Mouse (Mus musculus): ENCODE results near the gene Zfyve28. TPM values are rescaled to one million over a fixed set of nuclear protein-coding genes. Genes with fewer than 3 reads are reported as not detected.
A peak's percentile ranks its signal among the peaks of the same experiment; 100 is the strongest.

Zfyve28 gene
- polyA plus RNA-seq, 1 experiment from 2014 or later, result 0.29 TPM

GRCm38 (mm10) chr5:34250090-34250489, 38.2 kb downstream of the Zfyve28 start:
- Histone ChIP-seq H3K4me3 (ENCODE audit: low read depth, low read length) (no peak overlapping the region), H3K27me3 (ENCODE audit: control insufficient read depth, insufficient read depth, low read length) (no peaks in the 10 kb centered on the region), H3K27ac (ENCODE audit: low read depth, low read length) (no peak overlapping the region), H3K4me1 (ENCODE audit: control insufficient read depth, insufficient read depth, low read length) (peaks cover 13% of the 10 kb centered on the region), H3K4me2 (no peak overlapping the region), H3K9ac (ENCODE audit: low read depth, low read length) (no peak overlapping the region), H3K9me3 (replicated peaks; ENCODE audit: control insufficient read depth, low read length) (no peaks in the 10 kb centered on the region), H3K36me3 (ENCODE audit: control insufficient read depth, insufficient read depth, low read length) (no peaks in the 10 kb centered on the region)
- 59% methylated on average over 3 of the region's 3 CpGs for WGBS (ENCODE audit: insufficient replicate concordance)
- no peak for ATAC-seq (replicated peaks; ENCODE audit: insufficient number of reproducible peaks, low FRiP score, low TSS enrichment)

DNA sequence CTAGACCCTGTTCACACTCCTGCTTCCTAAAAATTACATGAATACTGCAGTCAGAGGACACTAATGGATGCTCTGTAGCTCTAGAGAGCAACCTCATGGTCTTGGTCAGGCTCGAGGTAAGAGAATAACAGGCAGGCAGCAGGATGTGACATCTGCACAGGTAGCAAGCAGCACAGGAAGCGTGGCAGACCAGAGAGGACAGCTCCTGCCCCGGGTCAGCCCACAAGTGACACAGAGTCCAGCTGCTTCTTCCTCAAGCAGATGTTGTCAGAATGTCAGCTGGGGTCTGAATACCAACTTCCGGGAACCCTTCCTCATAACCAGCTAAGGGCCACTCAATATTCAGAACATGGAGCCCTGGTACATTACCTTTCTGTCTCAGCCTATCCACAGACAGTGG, 39.1 kb downstream of the Zfyve28 start:
- ATAC-seq (replicated peaks; ENCODE audit: insufficient number of reproducible peaks, low FRiP score, low TSS enrichment), result no peak
- no peaks in the 10 kb centered on the region for H3K9me3 ChIP-seq (replicated peaks; ENCODE audit: control insufficient read depth, low read length)
- H3K4me1 ChIP-seq (ENCODE audit: control insufficient read depth, insufficient read depth, low read length), result peaks cover 13% of the 10 kb centered on the region
- no peak overlapping the region for H3K27ac ChIP-seq (ENCODE audit: low read depth, low read length)
- H3K9ac ChIP-seq (ENCODE audit: low read depth, low read length), result no peak overlapping the region
- no peaks in the 10 kb centered on the region for H3K36me3 ChIP-seq (ENCODE audit: control insufficient read depth, insufficient read depth, low read length)
- no peak overlapping the region for H3K4me2 ChIP-seq
- WGBS (ENCODE audit: insufficient replicate concordance), result 74% methylated on average over 4 of the region's 4 CpGs
- H3K4me3 ChIP-seq (ENCODE audit: low read depth, low read length), result no peak overlapping the region
- H3K27me3 ChIP-seq (ENCODE audit: control insufficient read depth, insufficient read depth, low read length), result no peaks in the 10 kb centered on the region

DNA sequence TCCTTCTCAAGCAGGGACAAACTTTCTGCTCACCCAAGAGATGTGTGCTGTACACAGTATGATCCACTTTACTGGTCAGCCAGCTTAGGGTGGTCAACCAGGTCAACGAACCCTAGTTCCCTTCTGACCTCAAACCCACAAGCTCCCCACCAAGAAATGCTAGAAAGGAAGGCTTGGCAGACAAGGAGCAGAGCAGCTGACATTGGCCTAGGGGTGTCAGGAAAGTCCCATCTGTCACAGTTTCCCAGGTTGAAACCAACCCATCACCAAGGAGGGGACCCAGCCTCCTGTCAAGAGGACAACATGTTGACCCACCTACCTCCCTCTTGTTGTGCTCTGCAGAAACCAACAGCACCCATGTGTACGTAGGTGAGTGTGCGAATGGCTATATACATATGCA, 41.8 kb downstream of the Zfyve28 start:
- Histone ChIP-seq H3K36me3 (ENCODE audit: control insufficient read depth, insufficient read depth, low read length) (no peaks in the 10 kb centered on the region), H3K9ac (ENCODE audit: low read depth, low read length) (no peak overlapping the region), H3K4me2 (no peak overlapping the region), H3K9me3 (replicated peaks; ENCODE audit: control insufficient read depth, low read length) (no peaks in the 10 kb centered on the region), H3K27me3 (ENCODE audit: control insufficient read depth, insufficient read depth, low read length) (no peaks in the 10 kb centered on the region), H3K4me3 (ENCODE audit: low read depth, low read length) (no peak overlapping the region), H3K27ac (ENCODE audit: low read depth, low read length) (no peak overlapping the region), H3K4me1 (ENCODE audit: control insufficient read depth, insufficient read depth, low read length) (peaks cover 14% of the 10 kb centered on the region)
- 90% methylated on average over 3 of the region's 3 CpGs for WGBS (ENCODE audit: insufficient replicate concordance)
- ATAC-seq (replicated peaks; ENCODE audit: insufficient number of reproducible peaks, low FRiP score, low TSS enrichment), result no peak

- no peaks in the 10 kb centered on the region for H3K36me3 ChIP-seq (ENCODE audit: control insufficient read depth, insufficient read depth, low read length)
- H3K4me2 ChIP-seq, result peak overlapping the region; percentile 48
- no peaks in the 10 kb centered on the region for H3K27me3 ChIP-seq (ENCODE audit: control insufficient read depth, insufficient read depth, low read length)
- no peak for ATAC-seq (replicated peaks; ENCODE audit: insufficient number of reproducible peaks, low FRiP score, low TSS enrichment)
- 82% methylated on average over 5 of the region's 5 CpGs for WGBS (ENCODE audit: insufficient replicate concordance)
- H3K4me3 ChIP-seq (ENCODE audit: low read depth, low read length), result no peak overlapping the region
- H3K9ac ChIP-seq (ENCODE audit: low read depth, low read length), result peak overlapping the region; percentile 7; the same call in 1 of the 2 replicates
- peaks cover 14% of the 10 kb centered on the region for H3K4me1 ChIP-seq (ENCODE audit: control insufficient read depth, insufficient read depth, low read length)
- no peaks in the 10 kb centered on the region for H3K9me3 ChIP-seq (replicated peaks; ENCODE audit: control insufficient read depth, low read length)
- no peak overlapping the region for H3K27ac ChIP-seq (ENCODE audit: low read depth, low read length)
Observed at GRCm38 (mm10) chr5:34243062-34243461, 45.2 kb downstream of the Zfyve28 start.

DNA sequence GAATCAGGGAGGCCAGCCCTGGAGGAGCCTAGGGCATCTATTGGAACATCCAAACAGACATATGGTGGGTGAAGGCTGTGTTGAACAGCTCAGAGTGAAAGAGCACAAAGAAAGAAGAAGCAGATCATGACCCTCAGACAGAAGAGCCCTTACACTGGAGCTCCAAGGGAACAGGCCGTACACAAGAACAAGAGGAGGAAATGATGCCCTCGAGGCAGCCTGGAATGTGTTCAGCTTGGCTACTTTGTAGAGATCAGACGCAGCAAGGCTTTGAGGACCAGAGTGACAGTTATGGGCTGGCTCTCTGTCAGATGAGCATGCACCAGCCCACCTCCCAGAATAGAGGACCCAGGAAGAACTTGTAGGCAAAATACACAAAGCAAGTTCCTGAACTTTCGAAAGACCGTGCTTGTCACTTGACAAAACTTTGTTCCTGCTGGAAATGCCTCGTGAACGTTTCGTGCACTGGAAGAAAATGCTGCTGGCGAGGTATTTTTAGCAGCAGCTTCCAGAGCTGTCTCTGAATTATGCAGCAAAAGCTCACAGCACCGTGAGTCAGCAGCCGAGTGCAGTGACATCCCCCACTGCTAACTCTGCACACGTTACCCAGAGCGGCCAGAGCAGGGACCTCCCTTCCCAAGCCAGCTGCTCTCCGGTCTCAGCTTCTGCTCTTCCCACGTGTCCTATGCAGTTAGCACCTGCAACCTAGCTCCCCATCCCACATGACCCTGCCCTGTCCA, 45.9 kb downstream of the Zfyve28 start:
- Histone ChIP-seq H3K27ac (ENCODE audit: low read depth, low read length) (0 out of 2 replicates have a peak overlapping the region, but pooled peaks have one; percentile 46), H3K4me1 (ENCODE audit: control insufficient read depth, insufficient read depth, low read length) (peaks cover 14% of the 10 kb centered on the region), H3K4me3 (ENCODE audit: low read depth, low read length) (no peak overlapping the region), H3K27me3 (ENCODE audit: control insufficient read depth, insufficient read depth, low read length) (no peaks in the 10 kb centered on the region), H3K4me2 (peak overlapping the region; percentile 48), H3K9me3 (replicated peaks; ENCODE audit: control insufficient read depth, low read length) (no peaks in the 10 kb centered on the region), H3K9ac (ENCODE audit: low read depth, low read length) (peak overlapping the region; percentile 7; the same call in 1 of the 2 replicates), H3K36me3 (ENCODE audit: control insufficient read depth, insufficient read depth, low read length) (no peaks in the 10 kb centered on the region)
- ATAC-seq (replicated peaks; ENCODE audit: insufficient number of reproducible peaks, low FRiP score, low TSS enrichment), result peak; percentile 69; the same call in 1 of the 2 replicates
- WGBS (ENCODE audit: insufficient replicate concordance), result 11% methylated on average over 15 of the region's 15 CpGs

DNA sequence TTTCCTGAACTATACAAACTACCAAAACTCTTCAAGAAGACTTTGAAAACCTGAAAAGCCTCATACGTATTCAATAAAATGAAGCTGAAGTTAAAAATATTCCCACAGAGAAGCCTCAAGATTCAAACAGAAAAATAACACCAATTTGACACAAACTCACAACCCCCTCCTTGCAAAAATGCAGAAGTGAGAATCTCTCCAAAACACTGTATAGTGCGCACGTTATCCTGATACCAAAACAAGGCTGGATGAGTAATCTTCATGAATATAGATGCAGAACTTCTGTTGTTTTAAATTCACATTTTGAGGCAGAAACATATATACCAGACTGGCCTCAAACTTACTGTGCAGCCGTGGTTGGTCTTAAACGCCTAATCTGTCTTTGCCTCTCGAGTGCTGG, 49.8 kb downstream of the Zfyve28 start:
- no peak for ATAC-seq (replicated peaks; ENCODE audit: insufficient number of reproducible peaks, low FRiP score, low TSS enrichment)
- 83% methylated on average over 6 of the region's 6 CpGs for WGBS (ENCODE audit: insufficient replicate concordance)
- H3K4me2 ChIP-seq, result no peak overlapping the region
- peaks cover 5% of the 10 kb centered on the region; the same call in 1 of the 2 replicates for H3K27me3 ChIP-seq (ENCODE audit: control insufficient read depth, insufficient read depth, low read length)
- H3K27ac ChIP-seq (ENCODE audit: low read depth, low read length), result no peak overlapping the region
- no peaks in the 10 kb centered on the region for H3K9me3 ChIP-seq (replicated peaks; ENCODE audit: control insufficient read depth, low read length)
- H3K9ac ChIP-seq (ENCODE audit: low read depth, low read length), result no peak overlapping the region
- H3K4me1 ChIP-seq (ENCODE audit: control insufficient read depth, insufficient read depth, low read length), result peaks cover 14% of the 10 kb centered on the region
- no peaks in the 10 kb centered on the region for H3K36me3 ChIP-seq (ENCODE audit: control insufficient read depth, insufficient read depth, low read length)
- no peak overlapping the region for H3K4me3 ChIP-seq (ENCODE audit: low read depth, low read length)

GRCm38 (mm10) chr5:34235898-34236420, 52.3 kb downstream of the Zfyve28 start:
- Histone ChIP-seq H3K27me3 (ENCODE audit: control insufficient read depth, insufficient read depth, low read length) (peaks cover 5% of the 10 kb centered on the region; the same call in 1 of the 2 replicates), H3K9me3 (replicated peaks; ENCODE audit: control insufficient read depth, low read length) (no peaks in the 10 kb centered on the region), H3K4me1 (ENCODE audit: control insufficient read depth, insufficient read depth, low read length) (peaks cover 2% of the 10 kb centered on the region; the same call in 1 of the 2 replicates), H3K27ac (ENCODE audit: low read depth, low read length) (no peak overlapping the region), H3K4me2 (no peak overlapping the region), H3K36me3 (ENCODE audit: control insufficient read depth, insufficient read depth, low read length) (no peaks in the 10 kb centered on the region), H3K4me3 (ENCODE audit: low read depth, low read length) (no peak overlapping the region), H3K9ac (ENCODE audit: low read depth, low read length) (no peak overlapping the region)
- no peak for ATAC-seq (replicated peaks; ENCODE audit: insufficient number of reproducible peaks, low FRiP score, low TSS enrichment)
- WGBS (ENCODE audit: insufficient replicate concordance), result 47% methylated on average over 10 of the region's 10 CpGs

DNA sequence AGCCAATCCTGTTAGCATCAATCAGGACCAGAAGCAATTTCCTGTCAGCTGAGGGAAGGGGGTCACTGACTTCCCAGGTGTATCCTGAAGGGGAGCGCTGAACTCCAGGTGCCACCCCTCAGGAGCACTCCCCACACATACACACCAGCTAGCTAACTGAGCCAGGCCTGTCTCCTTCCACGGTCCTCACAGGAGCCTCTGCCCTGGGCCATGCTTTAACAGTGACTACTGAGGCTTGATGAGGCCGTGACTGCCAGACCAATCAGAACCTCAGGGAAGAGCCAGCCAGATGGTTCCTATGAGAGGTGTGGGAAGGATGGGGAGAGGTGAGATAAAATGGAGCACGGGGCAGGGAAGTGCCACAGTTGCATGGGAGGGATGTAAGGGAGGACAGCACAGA, 53.2 kb downstream of the Zfyve28 start:
- H3K27me3 ChIP-seq (ENCODE audit: control insufficient read depth, insufficient read depth, low read length), result peaks cover 5% of the 10 kb centered on the region; the same call in 1 of the 2 replicates
- no peak overlapping the region for H3K9ac ChIP-seq (ENCODE audit: low read depth, low read length)
- peaks cover 6% of the 10 kb centered on the region for H3K4me1 ChIP-seq (ENCODE audit: control insufficient read depth, insufficient read depth, low read length)
- H3K9me3 ChIP-seq (replicated peaks; ENCODE audit: control insufficient read depth, low read length), result no peaks in the 10 kb centered on the region
- H3K36me3 ChIP-seq (ENCODE audit: control insufficient read depth, insufficient read depth, low read length), result no peaks in the 10 kb centered on the region
- 54% methylated on average over 4 of the region's 4 CpGs for WGBS (ENCODE audit: insufficient replicate concordance)
- no peak overlapping the region for H3K27ac ChIP-seq (ENCODE audit: low read depth, low read length)
- no peak overlapping the region for H3K4me2 ChIP-seq
- ATAC-seq (replicated peaks; ENCODE audit: insufficient number of reproducible peaks, low FRiP score, low TSS enrichment), result no peak
- no peak overlapping the region for H3K4me3 ChIP-seq (ENCODE audit: low read depth, low read length)

- no peak overlapping the region for H3K27ac ChIP-seq (ENCODE audit: low read depth, low read length)
- no peaks in the 10 kb centered on the region for H3K36me3 ChIP-seq (ENCODE audit: control insufficient read depth, insufficient read depth, low read length)
- H3K27me3 ChIP-seq (ENCODE audit: control insufficient read depth, insufficient read depth, low read length), result peaks cover 5% of the 10 kb centered on the region; the same call in 1 of the 2 replicates
- no peak overlapping the region for H3K4me3 ChIP-seq (ENCODE audit: low read depth, low read length)
- H3K9me3 ChIP-seq (replicated peaks; ENCODE audit: control insufficient read depth, low read length), result no peaks in the 10 kb centered on the region
- peaks cover 9% of the 10 kb centered on the region for H3K4me1 ChIP-seq (ENCODE audit: control insufficient read depth, insufficient read depth, low read length)
- no peak for ATAC-seq (replicated peaks; ENCODE audit: insufficient number of reproducible peaks, low FRiP score, low TSS enrichment)
- H3K4me2 ChIP-seq, result no peak overlapping the region
- WGBS (ENCODE audit: insufficient replicate concordance), result 84% methylated on average over 6 of the region's 6 CpGs
- 0 out of 2 replicates have a peak overlapping the region, but pooled peaks have one; percentile 6 for H3K9ac ChIP-seq (ENCODE audit: low read depth, low read length)
Observed at GRCm38 (mm10) chr5:34233221-34233515, 55.1 kb downstream of the Zfyve28 start.
